Mouse (Mus musculus) heart, postnatal 14 days (tissue): ENCODE measurements around the gene Gm10024. TPM values are rescaled to one million over a fixed set of nuclear protein-coding genes. Genes with fewer than 3 reads are reported as not detected.
"Not testable (repeated sequence)": the region's sequence is repeated elsewhere in the genome, so short reads cannot be mapped to it uniquely, and the experiment has no call there.

Experiments used
- DNase-seq, 2 experiments: peaks; one replicate each; pipeline ENCODE4 v3.0.0; 2021 to 2022
- intact Hi-C: fragments of 180-260 bp; cut with DNase I; formaldehyde crosslinking; loops from one replicate; pipeline ENCODE4 v1.15.1; 2025
- total RNA-seq, 2 experiments: library from RNA; stranded (reverse); gene quantifications; 2 replicates each; pipeline ENCODE4 v1.2.3; 2021

The Gm10024 gene
- total RNA-seq, 2 experiments from 2014 or later, result not detected

GRCm38 (mm10) chr10:77726186-77726585 is 14.9 kb downstream of the Gm10024 start, which contains the start of gene Gm10100:
Gene Gm10100, plus strand, starts transcription at chr10:77726486.
- intact Hi-C loops, result loop anchor here (5.0 kb wide), 2 partner anchors 94 to 156 kb away; no protein-coding TSS in a partner anchor
- DNase-seq, result no peak

DNA sequence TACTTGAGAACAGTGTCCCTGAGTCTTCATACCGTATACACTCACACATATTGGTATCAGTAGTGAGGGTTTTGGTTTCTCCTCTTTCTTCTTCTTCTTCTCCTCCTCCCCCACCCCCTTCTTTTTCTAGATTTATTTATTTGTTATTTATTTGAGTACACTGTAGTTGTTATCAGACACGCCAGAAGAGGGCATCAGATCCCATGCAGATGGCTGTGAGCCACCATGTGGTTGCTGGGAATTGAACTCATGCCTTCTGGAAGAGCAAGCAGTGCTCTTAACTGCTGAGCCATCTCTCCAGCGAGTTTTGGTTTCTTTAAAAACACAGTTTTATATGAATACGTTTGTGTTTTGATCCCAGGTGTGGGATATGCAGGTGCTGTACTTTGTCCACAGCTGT is 17.0 kb downstream of the Gm10024 start:
- no peak for DNase-seq
- intact Hi-C loops, result loop anchor here (5.0 kb wide), 2 partner anchors 96 to 154 kb away; no protein-coding TSS in a partner anchor

DNA sequence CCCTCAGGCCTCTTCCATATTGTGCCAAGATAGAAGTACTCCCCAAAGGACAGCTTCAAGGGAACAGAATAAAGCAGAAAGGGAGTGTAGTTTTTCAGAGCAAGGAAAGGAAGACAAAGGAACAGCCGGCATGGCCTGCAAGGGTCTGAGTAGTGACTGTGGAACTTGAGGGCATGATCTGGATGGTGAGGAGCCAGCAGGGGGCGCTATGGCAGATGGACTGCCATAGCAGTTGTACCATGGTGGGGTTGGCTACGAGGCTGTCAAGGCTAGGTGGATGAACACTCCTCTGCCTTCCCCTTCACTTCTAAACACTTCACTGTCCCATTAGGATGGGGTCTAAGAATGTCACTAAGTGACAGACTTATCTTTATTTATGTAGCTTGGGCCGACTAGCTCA is 18.0 kb downstream of the Gm10024 start:
- intact Hi-C loops, result loop anchor here (5.0 kb wide), 2 partner anchors 97 to 153 kb away; no protein-coding TSS in a partner anchor
- DNase-seq, result peak in 1 of 2 experiments; percentile 10

GRCm38 (mm10) chr10:77735928-77736327 is 24.7 kb downstream of the Gm10024 start:
- no peak for DNase-seq
- intact Hi-C loops, result no loop called here

DNA sequence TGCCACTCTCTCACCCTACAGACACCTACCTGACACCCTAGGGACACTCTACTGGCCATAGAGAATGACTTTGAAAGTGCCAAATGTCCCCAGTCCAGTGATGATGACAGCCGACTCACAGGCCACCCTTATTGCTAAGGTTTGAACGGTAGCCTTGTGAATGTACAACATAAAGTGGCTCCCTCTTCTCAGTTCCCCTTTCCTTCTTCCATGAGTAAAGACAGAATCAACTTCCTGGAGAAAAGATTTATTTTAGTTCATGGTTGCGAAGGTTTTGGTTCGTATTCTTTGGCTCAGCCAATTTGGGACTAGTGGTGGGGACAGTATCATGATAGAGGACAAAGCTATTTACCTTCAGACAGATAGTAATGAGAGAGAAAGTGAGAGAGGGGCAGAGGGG is 27.7 kb downstream of the Gm10024 start:
- no peak for DNase-seq
- intact Hi-C loops, result no loop called here

GRCm38 (mm10) chr10:77741924-77742688 is 30.8 kb downstream of the Gm10024 start, which contains the start of gene Gm18596:
Gene Gm18596, minus strand, starts transcription at chr10:77742638.
- intact Hi-C loops, result not testable (repeated sequence)

DNA sequence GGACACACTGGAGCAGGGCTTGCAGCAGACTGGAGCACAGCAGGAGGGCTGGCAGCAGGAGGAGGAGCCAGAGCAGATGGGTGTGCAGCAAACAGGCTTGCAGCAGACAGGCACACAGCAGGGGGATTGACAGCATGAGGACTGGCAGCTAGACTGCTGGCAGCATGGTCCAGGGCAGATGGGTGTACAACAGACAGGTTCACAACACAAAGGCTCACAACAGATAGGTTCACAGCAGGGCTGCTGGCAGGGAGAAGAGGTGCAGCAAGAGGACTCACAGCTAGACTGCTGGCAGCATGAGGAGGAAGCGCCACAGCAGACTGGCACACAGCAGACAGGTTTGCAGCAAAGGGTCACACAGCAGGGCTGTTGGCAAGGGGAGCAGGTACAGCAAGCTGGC is 39.4 kb downstream of the Gm10024 start:
- intact Hi-C loops, DNase-seq: not testable (repeated sequence)

More at GRCm38 (mm10) chr10:77741924-77742688, 30.8 kb downstream of the Gm10024 start, which contains the start of gene Gm18596:
- DNase-seq, result not testable (repeated sequence)

DNA sequence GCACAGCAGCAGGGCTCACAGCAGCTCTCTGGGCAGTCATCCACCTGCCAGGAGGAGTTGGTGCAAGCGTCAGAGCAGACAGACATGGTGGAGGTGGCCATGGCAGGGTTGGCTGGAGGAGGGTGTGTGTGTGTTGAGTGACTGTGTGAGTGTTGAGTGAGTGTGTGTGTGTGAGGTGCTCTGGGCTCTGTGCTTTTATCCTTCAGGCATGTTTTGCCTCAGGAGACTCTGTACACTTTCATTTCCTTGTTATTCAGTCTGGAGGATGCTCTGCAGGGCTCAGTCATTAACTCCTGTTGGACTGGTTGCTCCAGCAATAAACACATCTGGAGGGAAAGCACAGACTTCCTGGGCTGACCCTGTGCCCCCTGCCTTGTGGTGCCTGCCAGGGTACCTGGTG is 40.0 kb downstream of the Gm10024 start, which contains the start of gene Gm9736:
Gene Gm9736, minus strand, starts transcription at position 101 of the 400 bp plus-strand sequence.
- intact Hi-C loops, DNase-seq: not testable (repeated sequence)

DNA sequence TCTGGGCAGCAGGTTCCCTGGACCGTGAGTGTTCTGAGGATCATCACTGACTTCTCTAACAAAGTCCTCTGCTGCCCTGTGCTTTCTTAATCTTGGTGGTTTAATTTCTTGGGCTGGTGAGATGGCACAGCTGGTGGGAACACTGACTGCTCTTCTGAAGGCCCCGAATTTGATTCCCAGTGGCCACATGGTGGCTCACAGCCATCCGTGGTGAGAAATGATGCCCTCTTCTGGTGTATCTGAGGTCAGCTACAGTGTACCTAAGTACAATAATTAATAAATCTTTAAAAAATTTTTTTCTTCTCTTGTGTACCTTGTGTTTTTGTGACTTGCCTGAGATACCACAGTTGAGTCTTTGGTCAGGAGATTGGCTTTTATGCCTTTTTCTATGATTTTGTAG is 41.1 kb downstream of the Gm10024 start:
- intact Hi-C loops, DNase-seq: not testable (repeated sequence)

DNA sequence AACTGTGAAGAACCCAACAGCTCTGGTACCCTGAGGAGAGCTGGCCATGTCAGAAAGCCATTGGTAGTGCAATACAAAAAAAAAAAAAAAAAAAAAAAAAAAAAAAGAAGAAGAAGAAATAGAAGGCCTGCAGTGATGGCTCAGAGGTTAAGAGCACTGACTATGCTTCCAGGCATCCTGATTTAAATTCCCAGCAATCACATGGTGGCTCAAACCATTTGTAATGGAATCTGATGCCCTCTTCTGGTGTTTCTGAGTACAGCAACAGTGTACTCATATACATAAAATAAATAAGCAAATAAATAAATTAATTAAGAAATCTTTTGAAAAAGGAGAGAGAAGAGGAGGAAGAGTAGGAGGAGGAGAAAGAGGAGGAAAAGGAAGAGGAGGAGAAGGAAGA is 42.2 kb downstream of the Gm10024 start:
- intact Hi-C loops, result no loop called here
- DNase-seq, result no peak

DNA sequence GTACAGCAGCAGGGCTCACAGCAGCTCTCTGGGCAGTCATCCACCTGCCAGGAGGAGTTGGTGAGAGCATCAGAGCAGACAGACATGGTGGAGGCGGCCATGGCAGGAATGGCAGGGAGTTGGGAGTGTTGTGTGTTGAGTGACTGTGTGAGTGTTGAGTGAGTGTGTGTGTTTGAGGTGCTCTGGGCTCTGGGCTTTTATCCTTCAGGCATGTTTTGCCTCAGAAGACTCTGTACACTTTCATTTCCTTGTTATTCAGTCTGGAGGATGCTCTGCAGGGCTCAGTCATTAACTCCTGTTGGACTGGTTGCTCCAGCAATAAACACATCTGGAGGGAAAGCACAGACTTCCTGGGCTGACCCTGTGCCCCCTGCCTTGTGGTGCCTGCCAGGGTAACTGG is 48.3 kb downstream of the Gm10024 start, which contains the start of gene Gm3233:
Gene Gm3233, minus strand, starts transcription at position 101 of the 400 bp plus-strand sequence.
- DNase-seq, intact Hi-C loops: not testable (repeated sequence)

Other genes with a start within 250 kb of the Gm10024 start
- gene Fam207a, start 195.7 kb upstream of the Gm10024 start, total RNA-seq, result 1 to 10 TPM; 9.6 TPM
- gene Itgb2, start 181.2 kb upstream of the Gm10024 start, total RNA-seq, result 1 to 10 TPM; 5.4 to 9.0 TPM
- 100 to 1,000 TPM; 128 to 132 TPM for gene Pttg1ip, start 129.7 kb upstream of the Gm10024 start, total RNA-seq
- 10 to 100 TPM; 53.7 to 61.6 TPM for gene Sumo3, start 105.4 kb upstream of the Gm10024 start, total RNA-seq
- 10 to 100 TPM in 1 of 2 experiments, 1 to 10 TPM in 1; 7.6 to 12.7 TPM for gene Gm49325, start 105.3 kb upstream of the Gm10024 start, total RNA-seq
- 10 to 100 TPM; 59.2 to 60.6 TPM for gene Ube2g2, start 89.2 kb upstream of the Gm10024 start, total RNA-seq
- gene Tspear, start 24.9 kb upstream of the Gm10024 start, total RNA-seq, result under 1 TPM in 1 of 2 experiments, not detected in 1; 0.17 TPM
- gene Gm19402, start 20.7 kb upstream of the Gm10024 start, total RNA-seq, result not detected
- gene Gm9508, start 14.2 kb upstream of the Gm10024 start, total RNA-seq, result not detected
- gene Gm10272, start 4.8 kb upstream of the Gm10024 start, total RNA-seq, result not detected
- gene Gm10142, start 4.3 kb downstream of the Gm10024 start, total RNA-seq, result not detected
- not detected for gene Krtap12-1, start 9.1 kb downstream of the Gm10024 start, total RNA-seq
- not detected for gene Gm10100, start 15.0 kb downstream of the Gm10024 start, total RNA-seq
- not detected for gene Gm18596, start 31.2 kb downstream of the Gm10024 start, total RNA-seq
- not detected for gene Gm9736, start 39.9 kb downstream of the Gm10024 start, total RNA-seq
- gene Gm3233, start 48.2 kb downstream of the Gm10024 start, total RNA-seq, result not detected
- not detected for gene Gm3238, start 59.9 kb downstream of the Gm10024 start, total RNA-seq
- gene Gm7138, start 65.5 kb downstream of the Gm10024 start, total RNA-seq, result not detected
- not detected for gene Gm3250, start 71.1 kb downstream of the Gm10024 start, total RNA-seq
- gene Gm7137, start 76.7 kb downstream of the Gm10024 start, total RNA-seq, result not detected
- gene Gm9639, start 83.6 kb downstream of the Gm10024 start, total RNA-seq, result not detected
- gene Gm19668, start 87.7 kb downstream of the Gm10024 start, total RNA-seq, result not detected
- not detected for gene Gm9507, start 100.4 kb downstream of the Gm10024 start, total RNA-seq
- not detected for gene Gm2696, start 103.2 kb downstream of the Gm10024 start, total RNA-seq
- not detected for gene Krtap10-4, start 115.6 kb downstream of the Gm10024 start, total RNA-seq
- gene Krtap10-10, start 124.5 kb downstream of the Gm10024 start, total RNA-seq, result not detected
- not detected for gene Gm36176, start 135.3 kb downstream of the Gm10024 start, total RNA-seq
- not detected for gene Gm10318, start 141.4 kb downstream of the Gm10024 start, total RNA-seq
- not detected for gene Gm3285, start 150.5 kb downstream of the Gm10024 start, total RNA-seq
- gene Lrrc3, start 191.1 kb downstream of the Gm10024 start, total RNA-seq, result under 1 TPM; 0.72 to 0.78 TPM